Mouse (Mus musculus): ENCODE data around the gene Gm10409.
"Not testable (repeated sequence)": the region's sequence is repeated elsewhere in the genome, so short reads cannot be mapped to it uniquely, and the experiment has no call there.

The Gm10409 gene

DNA sequence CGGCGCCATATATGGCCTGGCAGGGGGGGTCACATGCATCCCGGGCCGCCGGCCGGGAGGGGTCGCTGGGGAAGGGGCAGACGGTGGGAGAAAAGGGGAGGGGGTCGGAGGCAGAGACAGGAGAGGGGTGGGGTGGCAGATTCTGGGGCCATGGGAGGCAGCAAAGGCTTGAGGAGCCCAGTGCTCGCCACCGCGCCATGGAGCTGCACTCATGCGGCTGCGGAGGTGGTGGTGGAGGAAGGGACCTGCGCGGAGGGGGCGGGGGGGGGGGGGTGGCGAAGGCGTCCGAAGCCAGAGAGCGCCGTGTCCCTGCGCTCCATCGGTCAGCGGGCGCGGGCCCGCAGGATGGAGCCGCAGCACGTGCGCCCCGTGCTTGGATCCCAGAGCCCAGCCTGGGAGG, at the start of gene Gm10409:
TSS of gene Gm10409 (plus strand) at position 301 of the 400 bp plus-strand sequence.
- not testable (repeated sequence) for DNase-seq

DNA sequence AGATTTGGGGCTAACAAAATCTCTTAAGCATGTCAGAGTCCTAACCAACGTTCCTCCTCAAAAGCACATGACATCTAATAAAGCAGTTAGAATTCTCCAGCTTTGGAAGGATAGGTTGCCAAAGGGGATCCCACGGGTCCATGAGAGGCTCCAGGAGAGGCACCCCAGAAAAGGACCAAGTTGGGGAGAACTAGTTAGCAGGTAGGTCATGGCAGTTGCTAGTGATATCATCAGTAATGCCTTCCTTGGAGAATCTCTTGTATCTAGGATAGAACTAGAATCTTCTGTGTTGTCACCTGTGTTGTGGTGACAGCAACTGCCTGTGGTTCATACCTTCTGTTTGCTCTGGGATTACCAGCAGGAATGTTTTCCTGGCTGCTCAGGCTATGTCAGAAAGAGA, 17.6 kb upstream of the Gm10409 start, which contains the start of gene Gm10413:
TSS of gene Gm10413 (plus strand) at position 301 of the 400 bp plus-strand sequence.
- DNase-seq, result not testable (repeated sequence)

GRCm38 (mm10) chr14:3427803-3428202, 15.4 kb downstream of the Gm10409 start, which contains the start of gene Gm3005:
TSS of gene Gm3005 (plus strand) at chr14:3428103.
- DNase-seq, result not testable (repeated sequence)

DNA sequence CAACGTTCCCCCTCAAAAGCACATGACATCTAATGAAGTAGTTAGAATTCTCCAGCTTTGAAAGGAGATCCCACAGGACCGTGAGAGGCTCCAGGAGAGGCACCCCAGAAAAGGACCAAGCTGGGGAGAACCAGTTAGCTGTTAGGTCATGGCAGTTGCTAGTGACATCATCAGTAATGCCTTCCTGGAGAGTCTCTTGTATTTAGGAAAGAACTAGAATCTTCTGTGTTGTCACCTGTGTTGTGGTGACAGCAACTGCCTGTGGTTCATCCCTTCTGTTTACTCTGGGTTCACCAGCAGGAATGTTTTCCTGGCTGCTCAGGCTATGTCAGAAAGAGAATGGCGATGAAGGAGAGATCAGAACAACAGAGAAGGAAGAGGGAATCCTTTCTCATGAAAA, 36.7 kb downstream of the Gm10409 start, which contains the start of gene Gm10408:
TSS of gene Gm10408 (plus strand) at position 301 of the 400 bp plus-strand sequence.
- DNase-seq, result not testable (repeated sequence)
